Mouse (Mus musculus) E14TG2a.4 (cell line): ENCODE results near the gene Cdon.

Experiments used
- H3K27me3 ChIP-seq: 2 replicates; pipeline ENCODE4 v1.6.1; 2014; ENCODE audit warnings: low read length, control low read depth; ENCODE audit not compliant: insufficient read depth
- H3K36me3 ChIP-seq: 2 replicates; pipeline ENCODE4 v1.6.1; 2014; ENCODE audit warnings: low read length, control low read depth; ENCODE audit not compliant: insufficient read depth
- H3K4me1 ChIP-seq: replicated peaks from 2 replicates; pipeline ENCODE4 v1.6.1; 2014; ENCODE audit warnings: low read depth, low read length, control low read depth
- H3K4me3 ChIP-seq: replicated peaks from 2 replicates; pipeline ENCODE4 v1.5.1; 2014; ENCODE audit warnings: mild to moderate bottlenecking, low read length
- H3K9me3 ChIP-seq: 2 replicates; pipeline ENCODE4 v1.6.1; 2014; ENCODE audit warnings: low read length, control low read depth
- CTCF ChIP-seq: conservative IDR thresholded peaks from 2 replicates; pipeline ENCODE4 v1.5.1; 2014; ENCODE audit warnings: low read length
- NANOG ChIP-seq: IDR thresholded peaks from 2 replicates; pipeline ENCODE4 v1.6.1; 2014; ENCODE audit warnings: borderline replicate concordance, low read length, mixed read lengths
- POU5F1 ChIP-seq: IDR thresholded peaks from 2 replicates; pipeline ENCODE4 v1.6.1; 2014; ENCODE audit warnings: low read length, borderline replicate concordance

The Cdon gene

DNA sequence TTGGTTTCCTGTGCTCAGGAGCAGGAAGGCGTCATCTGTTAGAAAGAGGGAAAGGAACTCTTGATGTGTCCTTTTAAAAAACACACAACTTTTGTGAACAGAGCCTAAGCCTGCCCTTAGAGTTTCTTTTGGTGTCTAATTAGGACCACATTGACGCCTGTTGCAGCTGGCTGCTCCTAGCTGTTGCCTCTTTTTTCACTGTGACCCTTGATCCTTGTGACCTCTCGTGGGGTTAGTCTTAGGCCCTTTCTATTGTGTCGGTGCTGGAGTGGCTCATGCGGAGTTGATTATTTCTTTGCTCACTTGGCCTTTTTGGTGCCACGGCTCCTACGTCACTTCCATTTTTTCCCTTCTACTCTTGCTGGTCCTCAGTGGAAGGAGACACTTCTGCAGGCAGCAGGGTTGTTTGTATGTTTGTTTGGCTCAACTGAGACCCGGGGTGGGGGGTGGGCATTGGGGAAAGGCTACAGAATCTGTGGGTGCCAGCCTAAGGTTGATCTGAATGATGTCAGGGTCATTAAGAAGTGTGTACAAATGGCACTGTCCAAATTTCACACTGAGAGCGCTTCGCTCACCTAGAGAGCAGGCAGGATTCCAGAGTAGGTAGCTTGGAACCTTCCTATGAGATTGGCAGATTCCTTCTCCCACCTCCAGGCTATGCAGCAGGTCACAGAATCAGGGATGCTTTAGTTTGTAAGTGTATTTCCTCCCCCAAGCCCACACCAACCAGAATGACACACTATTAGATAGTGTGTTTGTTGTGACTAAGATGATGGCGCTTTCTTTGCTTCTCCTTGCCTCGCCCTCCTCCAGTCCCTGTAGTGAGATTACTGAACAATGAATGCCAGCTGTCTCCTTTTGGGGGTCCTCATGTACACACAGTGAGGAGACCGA lies 22.9 kb downstream of the Cdon start:
- TF ChIP-seq POU5F1 (no peak), NANOG (no peak), CTCF (no peak)
- H3K36me3 ChIP-seq = no peaks in the 10 kb centered on the region
- H3K4me1 ChIP-seq = no peaks in the 10 kb centered on the region
- H3K4me3 ChIP-seq = no peak overlapping the region
- no peaks in the 10 kb centered on the region for H3K27me3 ChIP-seq
- H3K9me3 ChIP-seq = no peaks in the 10 kb centered on the region

- no peak for TF ChIP-seq CTCF
- TF ChIP-seq NANOG = no peak
- TF ChIP-seq POU5F1 = no peak
- H3K36me3 ChIP-seq = no peaks in the 10 kb centered on the region
- no peaks in the 10 kb centered on the region for H3K9me3 ChIP-seq
- no peaks in the 10 kb centered on the region for H3K4me1 ChIP-seq
- H3K4me3 ChIP-seq = no peak overlapping the region
- H3K27me3 ChIP-seq = no peaks in the 10 kb centered on the region
Observed at GRCm38 (mm10) chr9:35444512-35444886, 23.6 kb downstream of the Cdon start.

GRCm38 (mm10) chr9:35446916-35447315 lies 26.0 kb downstream of the Cdon start:
- TF ChIP-seq CTCF = no peak
- TF ChIP-seq NANOG = no peak
- TF ChIP-seq POU5F1 = no peak
- no peaks in the 10 kb centered on the region for H3K9me3 ChIP-seq
- H3K36me3 ChIP-seq = no peaks in the 10 kb centered on the region
- no peaks in the 10 kb centered on the region for H3K27me3 ChIP-seq
- H3K4me3 ChIP-seq = no peak overlapping the region
- H3K4me1 ChIP-seq = no peaks in the 10 kb centered on the region

- H3K27me3 ChIP-seq = no peaks in the 10 kb centered on the region
- H3K36me3 ChIP-seq = peaks cover 20% of the 10 kb centered on the region
- no peak for TF ChIP-seq NANOG
- TF ChIP-seq POU5F1 = no peak
- no peak for TF ChIP-seq CTCF
- H3K4me3 ChIP-seq = no peak overlapping the region
- no peaks in the 10 kb centered on the region for H3K9me3 ChIP-seq
- no peaks in the 10 kb centered on the region for H3K4me1 ChIP-seq
Observed at GRCm38 (mm10) chr9:35453311-35453710, 32.4 kb downstream of the Cdon start.

GRCm38 (mm10) chr9:35459594-35459993 lies 38.7 kb downstream of the Cdon start:
- peaks cover 13% of the 10 kb centered on the region for H3K36me3 ChIP-seq
- no peak overlapping the region for H3K4me3 ChIP-seq
- H3K9me3 ChIP-seq = no peaks in the 10 kb centered on the region
- TF ChIP-seq NANOG = no peak
- H3K27me3 ChIP-seq = no peaks in the 10 kb centered on the region
- no peaks in the 10 kb centered on the region for H3K4me1 ChIP-seq

- Histone ChIP-seq H3K4me1 (0 out of 2 replicates have a peak, but pooled peaks cover 4% of the 10 kb centered on the region), H3K36me3 (no peaks in the 10 kb centered on the region), H3K9me3 (no peaks in the 10 kb centered on the region), H3K27me3 (no peaks in the 10 kb centered on the region), H3K4me3 (no peak overlapping the region)
- TF ChIP-seq NANOG = no peak
- no peak for TF ChIP-seq CTCF
- no peak for TF ChIP-seq POU5F1
Observed at GRCm38 (mm10) chr9:35467264-35467817, 46.4 kb downstream of the Cdon start.

DNA sequence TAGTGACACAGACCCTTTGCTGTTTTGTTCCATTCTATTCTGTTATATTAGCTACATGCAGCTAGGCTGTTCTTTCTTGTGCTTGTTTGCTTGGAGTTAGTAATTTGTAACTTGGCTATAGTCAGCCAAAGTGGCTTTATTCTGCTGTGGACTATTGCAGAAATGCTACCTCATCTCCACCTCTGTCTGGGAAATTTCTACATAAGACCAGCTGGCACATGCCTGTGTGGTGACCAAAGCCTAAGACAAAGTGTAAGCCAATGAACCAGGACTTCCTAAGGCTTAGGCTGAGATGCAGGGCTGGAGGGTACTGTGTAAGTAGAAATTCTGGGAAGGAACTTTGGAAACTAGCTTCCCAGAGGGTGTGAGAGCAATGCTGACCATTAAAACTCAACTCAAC lies 48.0 kb downstream of the Cdon start:
- Histone ChIP-seq H3K4me3 (no peak overlapping the region), H3K36me3 (no peaks in the 10 kb centered on the region), H3K9me3 (no peaks in the 10 kb centered on the region), H3K4me1 (0 out of 2 replicates have a peak, but pooled peaks cover 4% of the 10 kb centered on the region), H3K27me3 (no peaks in the 10 kb centered on the region)
- TF ChIP-seq POU5F1 (no peak), NANOG (no peak), CTCF (no peak)

DNA sequence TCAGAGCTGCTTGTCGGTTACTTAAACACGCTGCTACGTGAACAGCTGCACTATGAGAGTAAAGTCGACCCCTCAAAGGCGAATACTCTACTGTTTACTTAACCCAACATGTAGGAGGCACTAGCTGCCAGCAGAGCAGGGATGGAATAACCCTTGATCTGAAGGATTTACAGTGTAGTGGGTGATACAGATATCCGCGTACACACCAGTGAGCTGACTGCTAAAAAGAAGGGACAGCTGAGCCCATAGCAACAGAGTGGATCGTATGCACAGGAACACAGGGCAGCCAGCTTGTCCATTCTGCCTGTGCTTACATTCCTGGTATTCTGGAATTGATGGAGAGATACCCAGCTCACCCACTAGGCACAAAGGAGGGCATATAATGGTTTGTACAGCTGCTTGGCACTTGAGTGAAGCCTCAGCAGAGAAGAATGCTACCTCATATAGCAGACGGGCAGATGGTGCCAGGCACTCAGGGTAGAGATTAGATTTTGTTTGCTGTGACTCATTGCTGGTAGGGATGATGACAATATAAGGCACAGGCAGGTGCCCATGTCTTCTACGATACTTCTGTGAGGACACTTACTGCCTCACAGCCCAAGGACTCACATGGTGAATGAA lies 53.3 kb downstream of the Cdon start:
- Histone ChIP-seq H3K27me3 (no peaks in the 10 kb centered on the region), H3K4me1 (no peaks in the 10 kb centered on the region), H3K36me3 (0 out of 2 replicates have a peak, but pooled peaks cover 3% of the 10 kb centered on the region), H3K9me3 (no peaks in the 10 kb centered on the region), H3K4me3 (no peak overlapping the region)
- TF ChIP-seq CTCF = no peak
- TF ChIP-seq POU5F1 = no peak
- TF ChIP-seq NANOG = no peak
